Mouse (Mus musculus) stomach, postnatal 0 days (tissue): ENCODE measurements around the gene Sim2. TPM values are rescaled to one million over a fixed set of nuclear protein-coding genes. Genes with fewer than 3 reads are reported as not detected.

Source experiments
- ATAC-seq: fragments of 200-750 bp; cut with Nextera tagmentation; 2 replicates; pipeline ENCODE4 v1.8.0; 2017; ENCODE audit not compliant: low FRiP score, low TSS enrichment
- DNase-seq: peaks from one replicate; pipeline ENCODE4 v3.0.0-alpha.2; 2016; ENCODE audit warnings: low spot score
- H3K27ac ChIP-seq: fragments of 300-500 bp; sonication (generic); replicated peaks from 2 replicates; pipeline ENCODE4 v1.5.1; 2014; ENCODE audit warnings: mild to moderate bottlenecking, control low read depth
- H3K27me3 ChIP-seq: fragments of 300-500 bp; sonication (generic); 2 replicates; pipeline ENCODE4 v1.6.1; 2014; ENCODE audit warnings: low read length; ENCODE audit not compliant: control insufficient read depth, insufficient read depth
- H3K36me3 ChIP-seq: fragments of 300-500 bp; sonication (generic); 2 replicates; pipeline ENCODE4 v1.6.1; 2014; ENCODE audit warnings: low read length, mixed read lengths; ENCODE audit not compliant: control insufficient read depth, insufficient read depth
- H3K4me1 ChIP-seq: fragments of 300-500 bp; sonication (generic); replicated peaks from 2 replicates; pipeline ENCODE4 v1.6.1; 2014; ENCODE audit warnings: antibody characterized with exemption; ENCODE audit not compliant: control insufficient read depth, insufficient read depth
- H3K4me2 ChIP-seq: fragments of 300-500 bp; sonication (generic); replicated peaks from 2 replicates; pipeline ENCODE4 v1.6.1; 2014; ENCODE audit warnings: low read depth, mild to moderate bottlenecking, control low read depth, moderate library complexity
- H3K4me3 ChIP-seq: fragments of 300-500 bp; sonication (generic); 2 replicates; pipeline ENCODE4 v1.5.1; 2014; ENCODE audit warnings: low read depth, low read length, control low read depth
- H3K9ac ChIP-seq: fragments of 300-500 bp; sonication (generic); 2 replicates; pipeline ENCODE4 v1.6.1; 2014; ENCODE audit warnings: mild to moderate bottlenecking, low read length, control low read depth, mixed read lengths
- H3K9me3 ChIP-seq: fragments of 300-500 bp; sonication (generic); 2 replicates; pipeline ENCODE4 v1.6.1; 2016; ENCODE audit warnings: low read length; ENCODE audit not compliant: control insufficient read depth
- CTCF ChIP-seq: IDR thresholded peaks from 2 replicates; pipeline ENCODE4 v1.5.1; 2016; ENCODE audit warnings: antibody characterized with exemption, low read depth, mild to moderate bottlenecking, moderate library complexity
- EP300 ChIP-seq: optimal IDR thresholded peaks from 2 replicates; pipeline ENCODE3; 2016; ENCODE audit warnings: antibody characterized with exemption
- WGBS: fragments of 180-500 bp; shearing (Covaris S2); extraction: QIAGEN DNeasy Blood & Tissue Kit; methylation state at CpG from one replicate; pipeline ENCODE4 v1.1.7; 2014; 5-methylcytosine and 5-hydroxymethylcytosine counted together
- polyA plus RNA-seq: library from polyadenylated mRNA; unstranded; fragments of >200 nt; fragmentation: Nextera tagmentation; extraction: Ambion mirVana; gene quantifications from 2 replicates; pipeline ENCODE4 v1.2.1, GENCODE M21; 2015

Sim2 gene
- polyA plus RNA-seq, 1 experiment from 2014 or later = 0.17 TPM

- H3K27me3 ChIP-seq = no peaks in the 10 kb centered on the region
- H3K4me1 ChIP-seq = no peaks in the 10 kb centered on the region
- TF ChIP-seq EP300 (no peak), CTCF (no peak)
- ATAC-seq (no peak), DNase-seq (no peak)
- WGBS = 87% methylated on average over 9 of the region's 9 CpGs
- no peak overlapping the region for H3K4me2 ChIP-seq
- H3K27ac ChIP-seq = no peak overlapping the region
- no peaks in the 10 kb centered on the region for H3K36me3 ChIP-seq
- no peak overlapping the region for H3K9ac ChIP-seq
- H3K4me3 ChIP-seq = no peak overlapping the region
- no peaks in the 10 kb centered on the region for H3K9me3 ChIP-seq
Observed at GRCm38 (mm10) chr16:94070920-94071319, 13.8 kb upstream of the Sim2 start.

- WGBS = 51% methylated on average over 8 of the region's 8 CpGs
- ATAC-seq (no peak), DNase-seq (no peak)
- no peaks in the 10 kb centered on the region for H3K27me3 ChIP-seq
- no peaks in the 10 kb centered on the region for H3K4me1 ChIP-seq
- no peaks in the 10 kb centered on the region for H3K9me3 ChIP-seq
- H3K36me3 ChIP-seq = no peaks in the 10 kb centered on the region
- H3K9ac ChIP-seq = no peak overlapping the region
- H3K27ac ChIP-seq = no peak overlapping the region
- H3K4me3 ChIP-seq = no peak overlapping the region
- no peak for TF ChIP-seq CTCF
- no peak for TF ChIP-seq EP300
- H3K4me2 ChIP-seq = no peak overlapping the region
Observed at GRCm38 (mm10) chr16:94071468-94071867, 13.3 kb upstream of the Sim2 start.

GRCm38 (mm10) chr16:94075362-94076027 is 9.2 kb upstream of the Sim2 start:
- H3K9ac ChIP-seq = no peak overlapping the region
- H3K36me3 ChIP-seq = no peaks in the 10 kb centered on the region
- ATAC-seq = peak; percentile 65
- peak; percentile 72 for DNase-seq
- no peak overlapping the region for H3K4me2 ChIP-seq
- no peaks in the 10 kb centered on the region for H3K9me3 ChIP-seq
- H3K27ac ChIP-seq = no peak overlapping the region
- no peak overlapping the region for H3K4me3 ChIP-seq
- TF ChIP-seq CTCF = peak; percentile 47
- no peak for TF ChIP-seq EP300
- no peaks in the 10 kb centered on the region for H3K4me1 ChIP-seq
- WGBS = 40% methylated on average over 19 of the region's 19 CpGs
- H3K27me3 ChIP-seq = peaks cover 14% of the 10 kb centered on the region

GRCm38 (mm10) chr16:94078318-94079074 is 6.2 kb upstream of the Sim2 start:
- TF ChIP-seq CTCF (no peak), EP300 (no peak)
- peaks cover 23% of the 10 kb centered on the region for H3K27me3 ChIP-seq
- ATAC-seq = no peak
- H3K36me3 ChIP-seq = no peaks in the 10 kb centered on the region
- no peaks in the 10 kb centered on the region for H3K9me3 ChIP-seq
- no peak overlapping the region for H3K4me3 ChIP-seq
- H3K4me1 ChIP-seq = no peaks in the 10 kb centered on the region
- no peak overlapping the region for H3K9ac ChIP-seq
- 9% methylated on average over 23 of the region's 23 CpGs for WGBS
- H3K4me2 ChIP-seq = no peak overlapping the region
- peak; percentile 19 for DNase-seq
- no peak overlapping the region for H3K27ac ChIP-seq

- Histone ChIP-seq H3K27ac (no peak overlapping the region), H3K4me2 (no peak overlapping the region), H3K9ac (no peak overlapping the region), H3K36me3 (no peaks in the 10 kb centered on the region), H3K4me1 (no peaks in the 10 kb centered on the region), H3K4me3 (no peak overlapping the region), H3K27me3 (peaks cover 23% of the 10 kb centered on the region), H3K9me3 (no peaks in the 10 kb centered on the region)
- TF ChIP-seq EP300 (no peak), CTCF (no peak)
- DNase-seq = peak; percentile 17
- no peak for ATAC-seq
- WGBS = 3% methylated on average over 47 of the region's 47 CpGs
Observed at GRCm38 (mm10) chr16:94079075-94079855, 5.5 kb upstream of the Sim2 start.
